Comparison of ENCODE assay signal across 15 mouse cellular contexts in the genomic region with DNA sequence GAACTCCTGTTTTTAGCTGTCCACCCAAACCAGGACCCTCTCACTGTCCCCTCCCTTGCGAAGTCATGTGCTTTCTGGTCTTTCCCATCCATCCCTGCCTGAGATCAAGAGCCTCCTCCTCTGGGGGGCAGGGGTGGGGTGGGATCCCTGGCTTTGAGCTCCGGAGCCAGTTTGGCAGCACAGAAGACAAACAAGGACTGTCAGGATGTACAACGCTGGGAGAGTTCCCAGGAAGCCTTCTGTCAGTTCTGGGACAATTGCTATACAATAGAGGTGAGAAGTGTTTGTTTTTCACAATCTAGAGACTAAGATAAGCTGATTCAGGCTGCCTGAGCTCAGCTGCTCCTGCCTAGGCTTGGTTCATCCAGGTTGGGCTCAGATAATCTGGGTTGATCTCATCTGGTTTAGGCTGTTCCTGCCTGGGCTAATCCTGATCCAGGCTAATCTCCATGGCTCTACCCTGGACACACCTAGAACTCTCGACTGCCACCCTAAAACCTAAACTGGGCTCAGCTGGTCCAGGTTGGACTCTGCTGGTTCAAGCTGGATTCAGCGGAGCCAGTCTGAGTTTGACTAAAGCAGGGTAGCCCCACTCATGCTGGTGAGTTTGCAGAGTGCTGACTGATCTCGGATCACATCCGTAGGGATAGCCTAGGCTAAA. TPM values are rescaled to one million over a fixed set of nuclear protein-coding genes. Genes with fewer than 3 reads are reported as not detected.
DNase-seq lines count a peak whose midpoint lies in the region; ATAC-seq and TF ChIP-seq lines count a peak whose summit lies in the region.
"Had no signal": no experiment of that assay in that cellular context is flagged by ENCODE, and none has a peak within 500 bp of the region (broad histone marks: within the 10 kb centered on the region; RNA-seq: fewer than 3 reads in every experiment).

No protein-coding gene starts in this region.

- intact Hi-C loops in heart, adult 2 months (cut with DNase I) = no loop called here
- intact Hi-C loops in heart, postnatal 14 days (cut with DNase I) = no loop called here

- no peak for ATAC-seq in kidney, embryonic 15.5 days (replicated peaks; ENCODE audit: low FRiP score)

- no peaks in the 10 kb centered on the region for H3K79me2 ChIP-seq in heart, adult 2 months (replicated peaks; ENCODE audit: control insufficient read depth, insufficient read depth, low read length)

- peaks cover 4% of the 10 kb centered on the region for H3K4me1 ChIP-seq in heart, adult 2 months (ENCODE audit: control insufficient read depth, insufficient read depth, low read length)
- peaks cover 23% of the 10 kb centered on the region for H3K4me1 ChIP-seq in kidney, embryonic 15.5 days

- H3K9ac ChIP-seq in heart, adult 2 months (ENCODE audit: low read depth, low read length) = no peak overlapping the region
- no peak overlapping the region for H3K9ac ChIP-seq in kidney, embryonic 15.5 days

- no peak overlapping the region for H3K4me3 ChIP-seq in heart, adult 2 months
- H3K4me3 ChIP-seq in kidney, embryonic 15.5 days (replicated peaks) = no peak overlapping the region
- H3K4me3 ChIP-seq: left cerebral cortex, adult 2 months; myocyte had no signal

- TF ChIP-seq POLR2A in heart, adult 2 months (IDR thresholded peaks at IDR 0.05; ENCODE audit: insufficient read depth, low read depth, low read length) = no peak

- no peak for DNase-seq in heart, adult 2 months
- no peak for DNase-seq in heart, postnatal 14 days
- DNase-seq in kidney, adult 8-10 months = no peak
- DNase-seq in ES-CJ7 (ENCODE audit: low read depth, low spot score) = peak; percentile 95
- peak; percentile 61 for DNase-seq in lung, postnatal 10 days
- DNase-seq in thymus, postnatal 0 days (ENCODE audit: low spot score) = no peak
- no peak for DNase-seq in urinary bladder, postnatal 25 days (ENCODE audit: low spot score)
- DNase-seq: B cell, adult 2 months; cerebellum, postnatal 36 days; thymus, adult 2 months had no signal

- TF ChIP-seq EP300 in heart, adult 2 months (IDR thresholded peaks at IDR 0.05; ENCODE audit: insufficient read depth, low read depth, low read length) = no peak

- TF ChIP-seq CTCF in heart, adult 2 months (IDR thresholded peaks at IDR 0.05) = no peak

- no peak overlapping the region for H3K4me2 ChIP-seq in kidney, embryonic 15.5 days
- H3K4me2 ChIP-seq: liver, embryonic 11.5 days had no signal

- H3K36me3 ChIP-seq in heart, adult 2 months (ENCODE audit: control insufficient read depth, insufficient read depth, low read length) = no peaks in the 10 kb centered on the region
- no peaks in the 10 kb centered on the region for H3K36me3 ChIP-seq in kidney, embryonic 15.5 days

- peak overlapping the region; percentile 56 for H3K27ac ChIP-seq in heart, adult 2 months
- H3K27ac ChIP-seq in kidney, embryonic 15.5 days = peak overlapping the region; percentile 33
- H3K27ac ChIP-seq: left cerebral cortex, adult 2 months had no signal

- 58% methylated on average over 7 of the region's 7 CpGs for WGBS in heart, adult 2 months
- 66% methylated on average over 7 of the region's 7 CpGs for WGBS in kidney, embryonic 15.5 days

- H3K9me3 ChIP-seq in kidney, embryonic 15.5 days (replicated peaks) = no peaks in the 10 kb centered on the region

- no peaks in the 10 kb centered on the region for H3K27me3 ChIP-seq in heart, adult 2 months (ENCODE audit: control insufficient read depth, insufficient read depth, low read length)
- no peaks in the 10 kb centered on the region for H3K27me3 ChIP-seq in kidney, embryonic 15.5 days

RNA-seq across cellular contexts. Expression of gene Mtss1l, which starts 39.1 kb away (rescaled TPM):
- total RNA-seq in heart, adult 2 months (2021) = 10 to 100 TPM; 38.8 to 39.6 TPM
- polyA plus RNA-seq in heart, adult 2 months (2012; rRNA removed) = 34.3 and 39.7 TPM in 2 replicates
- 10 to 100 TPM; 31.4 to 32.9 TPM for total RNA-seq in heart, postnatal 14 days (2021)
- 8.3 and 8.4 TPM in 2 replicates for polyA plus RNA-seq in kidney, embryonic 15.5 days (2015; fragmentation: Nextera tagmentation; extraction: Ambion mirVana)
- 5.8 and 6.4 TPM in 2 replicates for polyA plus RNA-seq in thymus, postnatal 0 days (2015; fragmentation: Nextera tagmentation; extraction: Ambion mirVana)

RNA-seq across cellular contexts. Expression of gene Il34, which starts 45.3 kb away (rescaled TPM):
- total RNA-seq in heart, adult 2 months (2021) = 1 to 10 TPM; 3.3 to 5.3 TPM
- 7.2 and 15.3 TPM in 2 replicates for polyA plus RNA-seq in heart, adult 2 months (2012; rRNA removed)
- 10 to 100 TPM in 1 of 2 experiments, 1 to 10 TPM in 1; 10.0 to 10.1 TPM for total RNA-seq in heart, postnatal 14 days (2021)
- 1.8 and 2.0 TPM in 2 replicates for polyA plus RNA-seq in kidney, embryonic 15.5 days (2015; fragmentation: Nextera tagmentation; extraction: Ambion mirVana)
- polyA plus RNA-seq in thymus, postnatal 0 days (2015; fragmentation: Nextera tagmentation; extraction: Ambion mirVana) = 10.5 and 11.8 TPM in 2 replicates
- total RNA-seq: megakaryocyte, adult 5-6 weeks had no signal

Comparison
In these comparisons a context has a peak if more than half of its experiments do, and no peak if none do; other contexts are left out.
1. DNase-seq: peak in ES-CJ7 (single experiment) and lung, postnatal 10 days (single experiment); none in heart, adult 2 months (0 of 2), heart, postnatal 14 days (0 of 2), kidney, adult 8-10 months (0 of 2), thymus, postnatal 0 days (single experiment) and urinary bladder, postnatal 25 days (single experiment).